Mouse (Mus musculus): ENCODE results near the gene P2ry2. TPM values are rescaled to one million over a fixed set of nuclear protein-coding genes. Genes with fewer than 3 reads are reported as not detected.
A peak's percentile ranks its signal among the peaks of the same experiment; 100 is the strongest.

The P2ry2 gene
- polyA plus RNA-seq, 1 experiment from 2014 or later = 3.8 TPM

- 79% methylated on average over 8 of the region's 8 CpGs for WGBS (ENCODE audit: insufficient replicate concordance)
- no peak overlapping the region for H3K27ac ChIP-seq (ENCODE audit: low read depth)
These were observed 49.3 kb downstream of the P2ry2 start for GRCm38 (mm10) chr7:100963381-100963780.

GRCm38 (mm10) chr7:100961146-100961545, 51.5 kb downstream of the P2ry2 start:
- ATAC-seq = peak; percentile 25; the same call in 1 of the 2 replicates
- Histone ChIP-seq H3K4me3 (ENCODE audit: low read depth, low read length) (no peak overlapping the region), H3K4me2 (ENCODE audit: low read depth, low read length) (no peak overlapping the region), H3K9me3 (ENCODE audit: low read length) (0 out of 2 replicates have a peak, but pooled peaks cover 2% of the 10 kb centered on the region), H3K27me3 (ENCODE audit: insufficient read depth, low read length) (no peaks in the 10 kb centered on the region), H3K27ac (ENCODE audit: low read depth) (no peak overlapping the region), H3K9ac (replicated peaks) (no peak overlapping the region), H3K4me1 (ENCODE audit: insufficient read depth) (0 out of 2 replicates have a peak, but pooled peaks cover 8% of the 10 kb centered on the region), H3K36me3 (replicated peaks; ENCODE audit: insufficient read depth, low read length) (no peaks in the 10 kb centered on the region)
- 34% methylated on average over 7 of the region's 7 CpGs for WGBS (ENCODE audit: insufficient replicate concordance)
- TF ChIP-seq CTCF (IDR thresholded peaks at IDR 0.05; ENCODE audit: low read depth) = no peak
- no peak for TF ChIP-seq EP300 (IDR thresholded peaks at IDR 0.05; ENCODE audit: low read depth)
- DNase-seq = no peak

More at GRCm38 (mm10) chr7:100963381-100963780, 49.3 kb downstream of the P2ry2 start:
- H3K36me3 ChIP-seq (replicated peaks; ENCODE audit: insufficient read depth, low read length) = no peaks in the 10 kb centered on the region
- H3K9ac ChIP-seq (replicated peaks) = no peak overlapping the region
- H3K4me2 ChIP-seq (ENCODE audit: low read depth, low read length) = no peak overlapping the region
- H3K4me1 ChIP-seq (ENCODE audit: insufficient read depth) = 0 out of 2 replicates have a peak, but pooled peaks cover 5% of the 10 kb centered on the region
- TF ChIP-seq EP300 (IDR thresholded peaks at IDR 0.05; ENCODE audit: low read depth) (no peak), CTCF (IDR thresholded peaks at IDR 0.05; ENCODE audit: low read depth) (no peak)
- no peak for ATAC-seq
- 0 out of 2 replicates have a peak, but pooled peaks cover 2% of the 10 kb centered on the region for H3K9me3 ChIP-seq (ENCODE audit: low read length)
- no peaks in the 10 kb centered on the region for H3K27me3 ChIP-seq (ENCODE audit: insufficient read depth, low read length)
- DNase-seq = no peak
- no peak overlapping the region for H3K4me3 ChIP-seq (ENCODE audit: low read depth, low read length)

GRCm38 (mm10) chr7:100960462-100960861, 52.2 kb downstream of the P2ry2 start:
- Histone ChIP-seq H3K27me3 (ENCODE audit: insufficient read depth, low read length) (no peaks in the 10 kb centered on the region), H3K4me2 (ENCODE audit: low read depth, low read length) (no peak overlapping the region), H3K9ac (replicated peaks) (no peak overlapping the region), H3K9me3 (ENCODE audit: low read length) (0 out of 2 replicates have a peak, but pooled peaks cover 2% of the 10 kb centered on the region), H3K4me3 (ENCODE audit: low read depth, low read length) (no peak overlapping the region), H3K4me1 (ENCODE audit: insufficient read depth) (0 out of 2 replicates have a peak, but pooled peaks cover 8% of the 10 kb centered on the region), H3K27ac (ENCODE audit: low read depth) (no peak overlapping the region), H3K36me3 (replicated peaks; ENCODE audit: insufficient read depth, low read length) (no peaks in the 10 kb centered on the region)
- ATAC-seq (no peak), DNase-seq (no peak)
- TF ChIP-seq CTCF (IDR thresholded peaks at IDR 0.05; ENCODE audit: low read depth) (no peak), EP300 (IDR thresholded peaks at IDR 0.05; ENCODE audit: low read depth) (no peak)
- 65% methylated on average over 2 of the region's 2 CpGs for WGBS (ENCODE audit: insufficient replicate concordance)

- Histone ChIP-seq H3K36me3 (replicated peaks; ENCODE audit: insufficient read depth, low read length) (no peaks in the 10 kb centered on the region), H3K27ac (ENCODE audit: low read depth) (no peak overlapping the region), H3K9ac (replicated peaks) (no peak overlapping the region), H3K4me3 (ENCODE audit: low read depth, low read length) (no peak overlapping the region), H3K27me3 (ENCODE audit: insufficient read depth, low read length) (no peaks in the 10 kb centered on the region), H3K9me3 (ENCODE audit: low read length) (0 out of 2 replicates have a peak, but pooled peaks cover 2% of the 10 kb centered on the region), H3K4me1 (ENCODE audit: insufficient read depth) (peaks cover 5% of the 10 kb centered on the region), H3K4me2 (ENCODE audit: low read depth, low read length) (no peak overlapping the region)
- ATAC-seq (no peak), DNase-seq (peak; percentile 61)
- TF ChIP-seq EP300 (IDR thresholded peaks at IDR 0.05; ENCODE audit: low read depth) = no peak
- TF ChIP-seq CTCF (IDR thresholded peaks at IDR 0.05; ENCODE audit: low read depth) = peak; percentile 60
- 89% methylated on average over 2 of the region's 2 CpGs for WGBS (ENCODE audit: insufficient replicate concordance)
These were observed 54.2 kb downstream of the P2ry2 start for GRCm38 (mm10) chr7:100958426-100958825.

GRCm38 (mm10) chr7:100952686-100953085, 60.0 kb downstream of the P2ry2 start:
- H3K27ac ChIP-seq (ENCODE audit: low read depth) = peak overlapping the region; percentile 41
- WGBS (ENCODE audit: insufficient replicate concordance) = 60% methylated on average over 7 of the region's 7 CpGs

GRCm38 (mm10) chr7:100951903-100952302, 60.8 kb downstream of the P2ry2 start:
- DNase-seq (no peak), ATAC-seq (peak; percentile 20; the same call in 1 of the 2 replicates)
- no peaks in the 10 kb centered on the region for H3K9me3 ChIP-seq (ENCODE audit: low read length)

More at GRCm38 (mm10) chr7:100952686-100953085, 60.0 kb downstream of the P2ry2 start:
- H3K4me1 ChIP-seq (ENCODE audit: insufficient read depth) = peaks cover 21% of the 10 kb centered on the region
- peak overlapping the region; percentile 11; the same call in 1 of the 2 replicates for H3K9ac ChIP-seq (replicated peaks)
- H3K4me2 ChIP-seq (ENCODE audit: low read depth, low read length) = no peak overlapping the region
- no peak for TF ChIP-seq CTCF (IDR thresholded peaks at IDR 0.05; ENCODE audit: low read depth)
- no peak for ATAC-seq
- no peak for DNase-seq
- H3K36me3 ChIP-seq (replicated peaks; ENCODE audit: insufficient read depth, low read length) = no peaks in the 10 kb centered on the region
- no peak overlapping the region for H3K4me3 ChIP-seq (ENCODE audit: low read depth, low read length)
- H3K27me3 ChIP-seq (ENCODE audit: insufficient read depth, low read length) = no peaks in the 10 kb centered on the region
- no peaks in the 10 kb centered on the region for H3K9me3 ChIP-seq (ENCODE audit: low read length)

More at GRCm38 (mm10) chr7:100951903-100952302, 60.8 kb downstream of the P2ry2 start:
- H3K9ac ChIP-seq (replicated peaks) = no peak overlapping the region
- H3K27ac ChIP-seq (ENCODE audit: low read depth) = peak overlapping the region; percentile 41
- H3K4me2 ChIP-seq (ENCODE audit: low read depth, low read length) = no peak overlapping the region
- H3K27me3 ChIP-seq (ENCODE audit: insufficient read depth, low read length) = no peaks in the 10 kb centered on the region
- no peaks in the 10 kb centered on the region for H3K36me3 ChIP-seq (replicated peaks; ENCODE audit: insufficient read depth, low read length)
- 35% methylated on average over 2 of the region's 2 CpGs for WGBS (ENCODE audit: insufficient replicate concordance)
- TF ChIP-seq EP300 (IDR thresholded peaks at IDR 0.05; ENCODE audit: low read depth) (no peak), CTCF (IDR thresholded peaks at IDR 0.05; ENCODE audit: low read depth) (no peak)
- H3K4me3 ChIP-seq (ENCODE audit: low read depth, low read length) = no peak overlapping the region
- peaks cover 21% of the 10 kb centered on the region for H3K4me1 ChIP-seq (ENCODE audit: insufficient read depth)

Measured in liver, postnatal 0 days (tissue).